Mouse (Mus musculus): ENCODE data around the gene Cap2.

DNA sequence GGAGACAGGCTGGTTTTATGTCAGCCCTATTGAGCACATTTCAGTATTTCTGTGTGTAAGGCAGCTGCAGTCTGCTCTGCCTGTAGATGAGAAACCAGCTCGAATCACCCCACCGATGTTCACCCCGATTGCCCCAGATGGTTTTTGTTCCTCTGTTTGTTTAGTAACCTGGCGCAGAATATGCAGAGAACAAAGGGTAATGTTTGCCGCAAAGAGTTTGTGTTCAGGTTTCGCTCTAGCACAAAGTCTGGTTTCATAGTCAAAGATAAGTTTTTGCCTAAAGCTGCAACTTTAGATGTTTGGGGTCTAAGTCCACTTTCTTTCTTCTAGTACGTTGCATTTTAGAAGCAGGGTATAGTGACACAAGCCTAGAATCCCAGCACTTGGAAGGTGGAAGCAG is 151.0 kb downstream of the Cap2 start:
- no peak for TF ChIP-seq CTCF (IDR thresholded peaks at IDR 0.05; ENCODE audit: low read depth, low read length)
- no peak for TF ChIP-seq POLR2A (IDR thresholded peaks at IDR 0.05; ENCODE audit: borderline replicate concordance, low read depth, low read length)

Measured in bone marrow macrophage, adult 2 months (primary cell).